Mouse (Mus musculus) C2C12 (cell line): ENCODE results near the gene Rnft2.

Experiments
- CTCF ChIP-seq: IDR thresholded peaks from one replicate; pipeline ENCODE4 v1.5.1; 2011; ENCODE audit not compliant: control insufficient read depth, insufficient read depth, insufficient read length
- FOSL1 ChIP-seq: IDR thresholded peaks from one replicate; pipeline ENCODE4 v1.8.0; 2011; ENCODE audit warnings: mild to moderate bottlenecking, low read length; ENCODE audit not compliant: poor library complexity, insufficient read depth, severe bottlenecking
- USF1 ChIP-seq: IDR thresholded peaks from one replicate; pipeline ENCODE4 v1.6.1; 2011; ENCODE audit warnings: low read depth, mild to moderate bottlenecking, control low read depth, moderate library complexity

DNA sequence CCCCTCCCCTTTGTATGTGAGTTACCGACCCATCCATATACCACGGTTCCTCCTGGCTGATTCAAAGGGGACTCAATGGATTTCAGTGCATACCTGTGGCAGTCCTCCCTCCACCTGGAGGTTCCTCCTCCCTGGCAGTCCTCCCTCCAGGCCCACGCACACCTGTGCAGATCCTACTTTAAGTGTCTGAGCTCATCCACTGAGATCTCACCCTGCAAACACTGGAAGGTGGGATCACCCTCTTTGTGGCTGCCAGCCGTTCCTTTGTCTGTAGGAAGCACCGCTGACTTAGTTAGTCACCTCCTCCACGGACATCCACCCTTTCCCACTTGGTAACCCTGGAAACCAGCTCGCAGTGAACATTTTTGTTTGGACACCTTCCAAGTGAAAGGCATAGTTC is 67.3 kb downstream of the Rnft2 start:
- no peak for TF ChIP-seq FOSL1
- TF ChIP-seq CTCF = no peak
- TF ChIP-seq USF1 = no peak
